Mouse (Mus musculus): ENCODE results near the gene Tapbpl.
A peak's percentile ranks its signal among the peaks of the same experiment; 100 is the strongest.
"Not testable (repeated sequence)": the region's sequence is repeated elsewhere in the genome, so short reads cannot be mapped to it uniquely, and the experiment has no call there.

Tapbpl gene

GRCm38 (mm10) chr6:125231117-125232044 is at the start of gene Tapbpl:
Gene Tapbpl, minus strand, starts transcription at chr6:125231860.
- DNase-seq (ENCODE audit: low read depth, low spot score): peak; percentile 26

- no peak for DNase-seq (ENCODE audit: low read depth, low spot score)
Measured at GRCm38 (mm10) chr6:125279729-125280128, 48.1 kb upstream of the Tapbpl start.

DNA sequence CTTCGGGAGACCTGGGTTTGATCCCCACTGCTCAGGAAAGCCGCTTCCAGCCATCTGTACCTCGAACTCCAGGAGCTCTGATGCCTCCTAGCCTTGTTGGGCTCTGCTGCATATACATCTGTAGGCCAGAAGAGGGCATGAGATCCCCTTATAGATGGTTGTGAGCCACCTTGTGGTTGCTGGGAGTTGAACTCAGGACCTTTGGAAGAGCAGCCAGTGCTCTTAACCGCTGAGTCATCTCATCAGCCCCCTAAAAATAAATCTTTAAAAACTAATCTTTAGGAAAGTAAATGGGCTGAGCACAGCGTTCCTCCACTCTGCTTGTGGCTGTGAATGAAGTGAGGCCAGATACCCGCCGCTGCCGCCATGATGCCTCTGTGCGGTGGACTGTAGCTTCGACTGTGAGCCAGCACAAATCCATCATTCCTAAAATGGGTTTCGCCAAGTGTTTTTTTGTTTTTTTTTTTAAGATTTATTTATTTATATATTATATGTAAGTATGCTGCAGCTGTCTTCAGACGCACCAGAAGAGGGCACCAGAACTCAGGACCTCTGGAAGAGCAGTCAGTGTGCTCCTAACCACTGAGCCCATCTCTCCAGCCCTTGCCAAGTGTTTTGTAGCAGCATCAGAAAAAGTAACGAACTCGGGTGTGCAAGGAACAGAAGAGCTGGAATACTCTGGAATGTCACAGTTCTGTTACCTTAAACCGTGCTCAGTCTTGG is 43.3 kb upstream of the Tapbpl start:
- peak; percentile 12 for DNase-seq (ENCODE audit: low read depth, low spot score)

GRCm38 (mm10) chr6:125272228-125272785 is 40.6 kb upstream of the Tapbpl start:
- no peak for DNase-seq (ENCODE audit: low read depth, low spot score)

GRCm38 (mm10) chr6:125271455-125272227 is 40.0 kb upstream of the Tapbpl start:
- DNase-seq (ENCODE audit: low read depth, low spot score): peak; percentile 70

- no peak for DNase-seq (ENCODE audit: low read depth, low spot score)
Measured at GRCm38 (mm10) chr6:125268799-125269198, 37.1 kb upstream of the Tapbpl start.

- DNase-seq (ENCODE audit: low read depth, low spot score): no peak
Measured at GRCm38 (mm10) chr6:125267469-125267868, 35.8 kb upstream of the Tapbpl start.

DNA sequence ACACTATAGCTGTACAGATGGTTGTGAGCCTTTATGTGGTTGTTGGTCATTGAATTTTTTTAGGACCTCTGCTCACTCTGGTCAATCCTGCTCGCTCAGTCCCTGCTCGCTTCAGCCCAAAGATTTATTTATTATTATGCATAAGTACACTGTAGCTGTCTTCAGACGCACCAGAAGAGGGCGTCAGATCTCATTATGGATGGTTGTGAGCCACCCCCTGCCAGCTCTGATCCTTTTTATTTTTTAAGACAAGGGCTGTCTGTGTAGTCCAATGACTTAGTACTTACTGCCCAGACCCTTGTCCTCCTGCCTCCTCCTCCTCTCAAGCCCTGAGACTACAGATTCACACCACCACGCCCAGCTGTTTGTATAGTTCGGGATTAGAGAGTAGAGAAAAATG is 34.9 kb upstream of the Tapbpl start:
- DNase-seq (ENCODE audit: low read depth, low spot score): not testable (repeated sequence)

- DNase-seq (ENCODE audit: low read depth, low spot score): no peak
Measured at GRCm38 (mm10) chr6:125266091-125266490, 34.4 kb upstream of the Tapbpl start.

GRCm38 (mm10) chr6:125265239-125265638 is 33.6 kb upstream of the Tapbpl start:
- DNase-seq (ENCODE audit: low read depth, low spot score): no peak

DNA sequence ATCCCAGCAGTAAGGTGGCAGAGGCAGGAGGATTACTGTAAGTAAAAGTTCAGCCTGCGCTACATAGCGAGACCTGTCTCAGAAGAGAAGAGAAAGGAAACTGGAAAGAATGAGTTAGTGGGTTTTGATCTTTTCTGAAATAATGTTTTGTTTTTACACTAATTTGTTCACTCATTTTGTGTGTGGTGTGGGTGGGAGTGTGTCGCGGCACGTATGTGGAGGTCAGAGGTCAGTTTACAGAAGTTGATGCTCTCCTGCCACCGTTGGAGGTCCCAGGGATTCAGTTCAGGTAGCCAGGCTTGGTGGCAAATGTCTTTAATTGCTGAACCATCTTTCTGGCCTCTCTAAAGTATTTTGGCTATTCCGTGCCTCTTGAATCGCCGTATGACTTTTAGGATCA is 32.6 kb upstream of the Tapbpl start:
- no peak for DNase-seq (ENCODE audit: low read depth, low spot score)

DNA sequence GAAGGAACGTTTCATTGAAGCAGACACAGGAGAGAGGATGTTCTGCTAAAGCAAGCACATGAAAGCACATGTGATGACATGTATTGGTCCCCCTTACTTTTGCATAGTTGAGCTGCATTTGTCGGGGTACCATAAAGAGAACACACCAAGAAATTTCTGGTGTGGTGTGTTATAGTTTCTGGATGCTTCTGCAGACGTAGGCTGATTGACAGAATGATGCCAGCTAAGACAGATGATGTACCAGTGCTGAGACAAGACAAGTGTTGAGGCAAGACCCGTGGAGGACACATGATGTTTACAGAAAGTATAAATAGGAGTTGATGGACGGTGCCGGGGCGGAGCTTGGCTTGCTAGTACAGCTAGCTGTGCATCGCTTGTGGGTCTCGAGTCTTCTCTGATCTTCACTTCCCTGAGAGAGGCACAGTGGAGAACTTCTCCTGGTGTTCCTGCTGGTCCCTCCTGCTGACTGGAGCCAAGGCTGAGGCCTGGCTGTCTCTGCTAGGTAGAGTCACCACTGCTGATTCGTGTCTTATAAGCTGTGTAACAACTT is 28.4 kb upstream of the Tapbpl start:
- DNase-seq (ENCODE audit: low read depth, low spot score): no peak

DNA sequence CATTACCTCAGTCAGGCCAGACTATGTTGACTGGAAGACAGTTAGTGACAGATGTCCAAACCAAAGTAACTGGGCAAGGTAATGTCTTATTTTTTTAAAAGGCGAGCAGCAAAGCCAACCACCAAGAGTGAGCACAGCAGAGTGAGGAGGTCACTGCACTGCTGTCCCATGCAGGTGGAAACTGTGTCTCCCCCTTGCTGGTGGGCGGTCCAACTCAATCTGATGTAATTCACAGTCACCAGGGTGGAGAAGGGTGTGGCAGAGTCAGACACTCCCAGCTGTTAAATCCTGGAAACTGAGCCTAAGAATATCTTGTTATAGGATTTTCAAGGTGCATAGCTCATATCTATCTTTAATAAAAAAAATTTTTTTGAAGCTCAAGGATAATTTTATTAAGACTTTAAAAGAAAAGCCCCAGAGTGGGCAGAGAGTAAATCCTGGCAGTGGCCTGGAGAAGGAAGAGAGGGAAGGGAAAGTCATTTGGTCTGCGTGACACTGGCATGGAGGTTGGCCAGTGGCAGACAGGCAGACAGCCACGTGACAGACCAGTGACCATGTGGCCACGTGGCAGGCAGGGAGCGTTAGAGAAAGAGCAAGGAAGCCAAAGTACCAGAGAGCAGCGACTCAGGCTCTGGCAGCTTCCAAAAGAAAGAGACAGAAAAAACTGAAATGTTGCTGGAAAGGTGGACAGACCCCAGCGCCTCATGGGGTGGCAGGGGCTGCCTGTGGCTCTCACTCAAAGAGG is 24.7 kb upstream of the Tapbpl start:
- no peak for DNase-seq (ENCODE audit: low read depth, low spot score)

- no peak for DNase-seq (ENCODE audit: low read depth, low spot score)
Measured at GRCm38 (mm10) chr6:125255516-125256044, 23.9 kb upstream of the Tapbpl start.

DNA sequence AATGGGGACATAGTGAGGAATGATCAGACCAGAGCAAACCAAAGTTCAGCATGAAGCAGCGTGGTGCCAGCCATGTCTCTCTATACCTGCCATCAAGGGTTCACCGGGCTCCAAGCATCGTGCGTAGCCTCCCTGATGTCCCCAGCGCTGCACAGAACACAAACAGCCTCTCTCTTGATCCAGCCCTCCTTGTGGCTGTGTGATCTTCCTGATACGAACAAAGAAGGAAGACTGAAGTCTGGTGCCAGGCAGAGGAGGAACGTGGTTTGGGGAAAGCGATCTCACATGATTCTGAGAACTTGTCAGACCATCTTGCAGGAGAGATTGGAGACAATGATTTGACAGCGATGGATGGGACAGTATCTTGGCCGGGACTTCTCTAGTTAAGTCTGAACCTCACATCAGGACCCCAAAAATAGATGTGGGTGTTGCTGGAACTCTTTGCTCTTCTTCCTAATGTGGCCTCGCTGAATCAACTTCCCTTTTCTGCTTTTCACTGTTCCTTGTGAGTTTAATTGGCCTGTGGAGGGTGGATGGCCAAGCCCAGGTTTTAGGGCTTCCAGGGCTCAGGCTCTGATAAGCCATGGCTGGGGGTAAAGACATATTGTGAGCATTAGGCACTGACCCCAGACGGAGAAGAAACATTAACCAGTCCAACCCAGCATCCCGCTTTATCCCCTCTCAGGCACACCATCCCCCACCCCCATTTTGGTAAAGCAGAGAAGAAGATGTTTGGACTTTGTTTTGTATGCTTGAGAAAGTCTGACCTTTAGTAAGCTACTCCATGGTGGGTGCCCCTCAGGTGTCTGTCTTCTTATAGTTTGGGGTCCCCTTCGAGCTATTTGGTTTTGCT is 22.4 kb upstream of the Tapbpl start:
- DNase-seq (ENCODE audit: low read depth, low spot score): no peak

DNA sequence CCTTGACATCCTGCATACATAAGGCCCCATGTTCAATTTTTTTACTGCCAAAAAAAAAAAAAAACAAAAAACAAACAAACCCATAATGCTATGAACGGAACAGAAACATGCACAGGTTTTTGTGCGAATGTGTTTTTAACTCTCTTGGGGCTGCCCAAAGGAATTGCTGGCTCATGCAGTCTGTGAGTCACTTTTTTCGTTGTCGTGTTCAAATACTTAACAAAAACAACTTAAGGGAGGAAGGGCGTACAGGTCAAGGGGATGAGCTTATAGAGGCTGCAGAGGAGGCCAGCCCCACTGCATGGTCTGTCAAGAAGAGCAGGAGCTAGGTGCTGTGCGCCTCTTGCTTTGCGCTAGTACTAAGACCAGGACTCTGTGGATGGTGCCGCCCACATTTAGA is 21.1 kb upstream of the Tapbpl start:
- DNase-seq (ENCODE audit: low read depth, low spot score): no peak

- no peak for DNase-seq (ENCODE audit: low read depth, low spot score)
Measured at GRCm38 (mm10) chr6:125252285-125252684, 20.6 kb upstream of the Tapbpl start.

- no peak for DNase-seq (ENCODE audit: low read depth, low spot score)
Measured at GRCm38 (mm10) chr6:125244551-125244950, 12.9 kb upstream of the Tapbpl start.

- no peak for DNase-seq (ENCODE audit: low read depth, low spot score)
Measured at GRCm38 (mm10) chr6:125241566-125241965, 9.9 kb upstream of the Tapbpl start.
